Mouse (Mus musculus): Measurements from ENCODE around the gene Grcc10. TPM values are rescaled to one million over a fixed set of nuclear protein-coding genes. Genes with fewer than 3 reads are reported as not detected.

Gene Grcc10
- total RNA-seq, 2 experiments from 2014 or later, result 297 to 325 TPM

GRCm38 (mm10) chr6:124703789-124704188 lies 37.4 kb downstream of the Grcc10 start:
- DNase-seq (ENCODE audit: low spot score in 2 of 2), result no peak

GRCm38 (mm10) chr6:124702784-124703103 lies 38.4 kb downstream of the Grcc10 start:
- DNase-seq (ENCODE audit: low spot score in 2 of 2), result peak; percentile 60 to 73

DNA sequence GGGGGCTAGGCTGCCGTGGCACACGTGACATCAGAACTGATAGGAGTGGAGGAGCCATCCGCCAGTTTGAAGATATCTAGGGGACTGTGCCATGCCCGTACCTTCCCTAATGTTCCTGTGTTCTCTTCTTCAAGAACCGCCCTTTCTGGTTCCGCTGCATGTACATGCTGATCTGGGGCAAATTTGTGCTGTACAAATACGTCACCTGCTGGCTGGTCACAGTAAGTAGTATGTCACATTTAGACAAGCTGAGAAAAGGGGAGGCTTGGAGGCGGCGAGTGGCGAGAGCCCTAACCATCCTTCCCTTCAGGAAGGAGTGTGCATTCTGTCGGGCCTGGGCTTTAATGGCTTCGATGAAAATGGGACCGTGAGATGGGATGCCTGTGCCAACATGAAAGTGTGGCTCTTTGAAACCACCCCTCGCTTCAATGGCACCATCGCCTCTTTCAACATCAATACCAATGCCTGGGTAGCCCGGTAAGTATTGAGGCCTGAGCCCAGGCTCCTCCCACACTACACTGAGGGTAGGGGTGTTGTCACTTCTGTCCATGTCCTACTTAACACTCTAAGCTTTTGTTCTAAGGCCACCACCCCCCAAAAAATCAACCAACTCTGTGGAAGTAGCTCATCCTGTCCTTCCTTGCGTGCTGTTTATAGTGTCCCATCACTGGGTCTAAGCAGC lies 38.9 kb downstream of the Grcc10 start:
- no peak for DNase-seq (ENCODE audit: low spot score in 2 of 2)

GRCm38 (mm10) chr6:124701338-124701737 lies 39.8 kb downstream of the Grcc10 start:
- DNase-seq (ENCODE audit: low spot score in 2 of 2), result no peak

DNA sequence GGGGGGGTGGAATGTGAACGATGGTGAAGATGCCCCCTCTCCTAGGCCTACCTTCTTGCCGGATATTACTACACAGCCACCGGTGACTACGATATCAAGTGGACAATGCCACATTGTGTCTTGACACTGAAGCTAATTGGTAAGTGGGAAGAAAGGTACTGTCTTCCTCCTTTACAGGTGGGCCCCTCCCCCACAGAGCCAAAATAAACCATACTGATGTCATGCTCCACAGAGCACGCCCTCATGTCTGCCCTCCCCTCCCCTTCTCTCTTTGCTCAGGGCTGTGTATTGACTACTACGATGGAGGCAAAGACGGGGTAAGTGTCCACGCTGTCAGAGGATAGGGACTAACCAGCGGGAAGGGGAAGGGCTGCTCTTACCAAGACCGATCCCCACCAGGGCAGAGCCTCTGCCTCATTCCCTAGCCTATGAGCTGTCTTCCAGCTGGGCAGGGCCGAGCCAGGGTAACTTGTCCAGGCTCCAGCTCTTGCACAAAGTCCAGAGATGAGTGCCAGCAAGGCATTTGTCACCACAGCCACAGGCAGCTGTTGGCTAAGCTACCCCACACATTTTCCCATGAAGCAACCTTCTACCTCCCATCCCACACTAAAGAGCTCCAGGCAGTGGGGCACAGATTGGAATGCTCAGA lies 41.1 kb downstream of the Grcc10 start:
- peak; percentile 47 to 75 for DNase-seq (ENCODE audit: low spot score in 2 of 2)

DNA sequence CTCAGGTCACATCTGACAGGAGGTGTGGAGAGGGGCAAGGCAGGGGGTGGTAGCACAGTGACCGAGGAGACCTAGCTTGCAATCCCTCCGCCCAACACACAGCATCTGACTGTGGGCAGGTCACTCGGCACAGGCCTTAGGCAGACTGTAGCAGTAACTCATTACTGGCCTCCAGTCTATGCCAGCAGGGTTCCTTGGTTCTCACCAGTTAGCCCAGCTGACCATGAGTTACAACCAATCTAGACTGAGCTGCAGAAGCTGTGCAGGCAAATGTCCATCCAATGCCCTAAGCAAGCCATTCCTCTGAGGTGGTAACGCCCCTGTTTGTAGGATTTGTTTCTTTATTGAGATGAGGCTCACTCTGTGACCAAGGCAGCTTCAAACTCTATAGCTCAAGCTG lies 41.8 kb downstream of the Grcc10 start:
- no peak for DNase-seq (ENCODE audit: low spot score in 2 of 2)

DNA sequence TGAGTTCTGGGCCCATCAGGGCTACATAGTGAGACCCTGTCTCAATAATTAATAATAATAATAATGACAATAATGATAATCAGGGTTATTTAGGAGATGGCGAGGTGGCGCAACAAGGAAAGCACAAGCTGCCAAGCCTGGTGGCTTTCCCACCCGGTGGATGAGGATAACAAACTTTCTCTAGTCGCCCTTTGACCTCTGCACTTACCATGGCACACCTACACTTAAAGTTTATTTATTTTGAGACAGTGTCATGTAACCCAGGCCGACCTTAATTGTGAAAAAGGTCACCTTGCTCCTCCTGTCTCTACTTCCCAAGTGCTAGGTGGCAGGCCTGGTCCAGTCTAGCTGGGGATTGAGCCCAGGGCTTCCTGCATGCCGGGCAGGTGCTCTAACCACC lies 42.4 kb downstream of the Grcc10 start:
- DNase-seq (ENCODE audit: low spot score in 2 of 2), result no peak

GRCm38 (mm10) chr6:124696441-124697150 lies 44.6 kb downstream of the Grcc10 start:
- no peak for DNase-seq (ENCODE audit: low spot score in 2 of 2)

DNA sequence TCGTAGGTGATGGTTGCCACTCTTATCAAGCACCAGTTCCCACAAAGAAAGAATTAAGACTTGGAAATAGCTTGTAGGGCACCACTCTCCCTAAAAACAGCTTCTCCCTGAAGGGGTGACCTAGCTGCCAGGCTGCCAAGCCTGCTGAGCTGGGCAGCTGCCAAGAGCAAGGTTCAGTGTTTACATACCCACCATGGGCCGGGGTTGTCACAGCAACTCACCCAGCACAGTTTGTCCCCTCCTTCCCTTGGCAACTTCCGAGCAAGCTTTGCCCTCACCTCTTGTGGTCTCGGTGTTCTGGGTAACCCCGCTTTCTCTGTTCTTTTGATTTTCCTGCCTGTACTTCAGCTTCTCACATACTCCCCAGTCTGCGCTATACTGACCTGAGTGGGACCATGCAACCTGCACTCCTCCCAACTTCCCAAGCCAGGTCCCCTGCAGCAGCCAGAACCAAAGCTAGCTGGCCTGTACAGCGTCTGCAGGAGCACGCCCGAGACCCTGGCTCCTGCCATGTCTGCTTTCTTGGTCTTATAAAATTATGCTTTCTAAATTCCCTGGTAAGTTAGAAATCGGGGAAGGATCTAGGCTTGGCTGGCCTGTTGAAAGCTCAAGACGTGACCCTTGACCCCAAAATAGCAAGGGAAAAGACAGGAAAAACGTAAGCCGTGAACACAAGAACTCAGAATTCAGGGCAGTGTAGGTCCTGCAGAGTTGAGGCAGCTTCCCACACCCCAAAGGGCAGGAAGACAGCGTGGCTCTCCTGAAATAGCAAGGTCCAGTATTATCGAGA lies 46.8 kb downstream of the Grcc10 start:
- DNase-seq (ENCODE audit: low spot score in 2 of 2), result peak; percentile 56 to 86

GRCm38 (mm10) chr6:124693243-124693981 lies 47.8 kb downstream of the Grcc10 start:
- DNase-seq (ENCODE audit: low spot score in 2 of 2), result no peak

DNA sequence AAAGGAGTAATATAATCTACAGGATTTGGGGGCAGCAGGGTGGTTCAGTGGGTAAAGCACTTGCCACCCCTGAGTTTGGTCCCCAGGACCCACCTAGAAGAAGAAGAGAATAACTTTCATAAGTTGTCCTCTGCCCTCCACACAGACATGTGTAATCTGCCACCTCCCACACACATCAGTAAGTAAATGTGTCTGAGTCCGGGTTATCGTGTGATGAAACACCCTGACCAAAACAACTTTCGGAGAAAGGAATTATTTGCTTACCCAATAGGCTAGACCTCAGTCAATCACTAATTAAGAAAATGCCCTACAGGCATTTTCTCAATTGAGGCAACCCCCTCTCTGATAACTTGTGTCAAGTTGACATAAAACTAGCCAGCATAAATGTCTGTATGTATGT lies 50.7 kb downstream of the Grcc10 start:
- DNase-seq (ENCODE audit: low spot score in 2 of 2), result no peak

Small RNAs within 50 kb of the gene (microRNA-seq; reads per million reads assigned to microRNA genes)
- gene Mir141 (1.1 to 1.4 reads per million in 2 experiments), gene Mir200c (26.3 to 28.3 reads per million in 2 experiments)

Other genes with a start within 250 kb of the Grcc10 start
- under 1 TPM; 0.12 to 0.28 TPM for gene C1rl, start 248.3 kb downstream of the Grcc10 start, total RNA-seq (2021)
- 1 to 10 TPM in 1 of 2 experiments, under 1 TPM in 1; 0.91 to 1.3 TPM for gene C1ra, start 229.0 kb downstream of the Grcc10 start, total RNA-seq (2021)
- gene C1s1, start 199.0 kb downstream of the Grcc10 start, total RNA-seq (2021), result 1 to 10 TPM; 1.7 to 2.2 TPM
- not detected for gene C1rb, start 171.1 kb downstream of the Grcc10 start, total RNA-seq (2021)
- under 1 TPM; 0.23 to 0.29 TPM for gene C1s2, start 105.3 kb downstream of the Grcc10 start, total RNA-seq (2021)
- gene Lpcat3, start 78.3 kb downstream of the Grcc10 start, total RNA-seq (2021), result 10 to 100 TPM; 42.3 to 45.3 TPM
- gene Emg1, start 29.2 kb downstream of the Grcc10 start, total RNA-seq (2021), result 10 to 100 TPM; 50.7 to 51.1 TPM
- 100 to 1,000 TPM; 138 to 141 TPM for gene Phb2, start 29.0 kb downstream of the Grcc10 start, total RNA-seq (2021)
- 1 to 10 TPM; 3.8 to 5.7 TPM for gene Ptpn6, start 2.7 kb downstream of the Grcc10 start, total RNA-seq (2021)
- gene Gm45234, start 14.6 kb upstream of the Grcc10 start, total RNA-seq (2021), result 1 to 10 TPM in 1 of 2 experiments, not detected in 1; 1.3 TPM
- 100 to 1,000 TPM; 147 to 149 TPM for gene Atn1, start 15.2 kb upstream of the Grcc10 start, total RNA-seq (2021)
- 100 to 1,000 TPM; 667 to 671 TPM for gene Eno2, start 28.3 kb upstream of the Grcc10 start, total RNA-seq (2021)
- 1 to 10 TPM; 1.6 to 3.4 TPM for gene Lrrc23, start 38.4 kb upstream of the Grcc10 start, total RNA-seq (2021)
- 1 to 10 TPM; 5.7 to 6.7 TPM for gene Spsb2, start 67.3 kb upstream of the Grcc10 start, total RNA-seq (2021)
- 100 to 1,000 TPM; 578 to 579 TPM for gene Tpi1, start 72.9 kb upstream of the Grcc10 start, total RNA-seq (2021)
- 100 to 1,000 TPM; 180 to 183 TPM for gene Usp5, start 88.1 kb upstream of the Grcc10 start, total RNA-seq (2021)
- gene Cdca3, start 88.2 kb upstream of the Grcc10 start, total RNA-seq (2021), result 1 to 10 TPM; 2.0 to 3.4 TPM
- gene Gnb3, start 98.9 kb upstream of the Grcc10 start, total RNA-seq (2021), result under 1 TPM in 1 of 2 experiments, not detected in 1; 0.21 TPM
- gene P3h3, start 116.4 kb upstream of the Grcc10 start, total RNA-seq (2021), result 10 to 100 TPM; 24.7 to 24.8 TPM
- 100 to 1,000 TPM; 180 to 193 TPM for gene Gpr162, start 122.6 kb upstream of the Grcc10 start, total RNA-seq (2021)
- under 1 TPM; 0.29 to 0.58 TPM for gene Cd4, start 146.8 kb upstream of the Grcc10 start, total RNA-seq (2021)
- gene Lag3, start 170.3 kb upstream of the Grcc10 start, total RNA-seq (2021), result 1 to 10 TPM; 2.6 to 3.0 TPM
- 1,000 to 10,000 TPM; 1,231 to 1,331 TPM for gene Ptms, start 178.7 kb upstream of the Grcc10 start, total RNA-seq (2021)
- gene Mlf2, start 190.0 kb upstream of the Grcc10 start, total RNA-seq (2021), result 100 to 1,000 TPM; 681 to 696 TPM
- gene Cops7a, start 224.2 kb upstream of the Grcc10 start, total RNA-seq (2021), result 100 to 1,000 TPM; 125 to 128 TPM